Mouse (Mus musculus) ES-Bruce4 (cell line): ENCODE measurements at regions not wholly inside any gene's neighbourhood (a gene's known extent, or its start where the extent isn't known, plus 50 kb on each side); places are given as distances from the start of the nearest gene placed in this dataset.

Experiments
- CTCF ChIP-seq: IDR thresholded peaks from one replicate; pipeline ENCODE4 v1.8.1; 2011; ENCODE audit warnings: low read depth, low read length
- EP300 ChIP-seq: IDR thresholded peaks from 2 replicates; pipeline ENCODE4 v1.6.1; 2011; ENCODE audit warnings: low read depth, low read length; ENCODE audit not compliant: insufficient read depth
- POLR2A ChIP-seq: IDR thresholded peaks from one replicate; pipeline ENCODE4 v1.8.1; 2011; ENCODE audit warnings: low read length; ENCODE audit not compliant: insufficient read depth

GRCm38 (mm10) chr19:15339979-15340304, 607.2 kb downstream of the Psat1 start:
- no peak for TF ChIP-seq CTCF
- TF ChIP-seq POLR2A = no peak
- TF ChIP-seq EP300 = no peak
